Mouse (Mus musculus): Measurements from ENCODE around the gene Olfr1128. TPM values are rescaled to one million over a fixed set of nuclear protein-coding genes. Genes with fewer than 3 reads are reported as not detected.
"Not testable (repeated sequence)": the region's sequence is repeated elsewhere in the genome, so short reads cannot be mapped to it uniquely, and the experiment has no call there.

Gene Olfr1128
- total RNA-seq (2017) = not detected in 2 replicates

DNA sequence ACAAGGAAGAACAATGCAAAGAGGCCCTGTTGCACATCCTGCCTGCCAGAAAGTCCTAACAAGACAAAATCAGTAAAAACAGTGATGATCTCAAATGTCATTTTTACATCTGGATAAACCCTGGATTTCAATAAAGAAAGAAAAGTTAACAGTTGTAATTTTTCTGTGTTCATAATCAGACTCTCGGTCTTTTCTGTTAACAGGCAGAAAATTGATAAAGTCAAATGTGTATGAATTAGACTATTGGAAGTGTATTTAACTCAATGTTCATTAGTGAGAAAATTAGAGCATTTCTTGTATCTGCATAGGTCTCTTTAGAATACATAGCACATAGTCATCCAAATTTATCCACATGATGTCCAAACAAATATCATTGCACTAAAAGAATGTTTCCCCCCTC, at the start of gene Olfr1128:
Gene Olfr1128 (minus strand): TSS at position 101 of the 400 bp plus-strand sequence.
- ATAC-seq (replicated peaks; ENCODE audit: low read depth, poor library complexity, severe bottlenecking) = no peak

DNA sequence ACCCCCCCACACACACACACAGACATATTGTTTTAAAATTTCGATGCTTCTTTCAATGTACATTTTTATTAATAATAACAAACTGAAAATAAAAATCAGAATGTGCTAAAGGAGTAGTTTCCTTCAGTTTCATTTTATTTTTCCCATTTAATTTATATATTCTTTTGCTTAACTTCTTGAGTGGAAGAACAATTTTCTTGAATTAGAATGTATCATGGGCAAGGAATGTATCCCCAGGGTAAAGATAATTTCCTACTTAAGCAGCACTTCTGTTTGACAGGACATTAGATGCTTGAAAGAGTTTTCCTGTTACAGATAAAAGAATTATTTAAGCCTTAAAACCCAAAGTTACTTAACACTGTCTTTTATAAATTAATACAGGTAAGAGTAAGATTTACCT, 28.3 kb upstream of the Olfr1128 start, which contains the start of gene Olfr1129:
Gene Olfr1129 (plus strand): TSS at position 301 of the 400 bp plus-strand sequence.
- not testable (repeated sequence) for ATAC-seq (replicated peaks; ENCODE audit: low read depth, poor library complexity, severe bottlenecking)

DNA sequence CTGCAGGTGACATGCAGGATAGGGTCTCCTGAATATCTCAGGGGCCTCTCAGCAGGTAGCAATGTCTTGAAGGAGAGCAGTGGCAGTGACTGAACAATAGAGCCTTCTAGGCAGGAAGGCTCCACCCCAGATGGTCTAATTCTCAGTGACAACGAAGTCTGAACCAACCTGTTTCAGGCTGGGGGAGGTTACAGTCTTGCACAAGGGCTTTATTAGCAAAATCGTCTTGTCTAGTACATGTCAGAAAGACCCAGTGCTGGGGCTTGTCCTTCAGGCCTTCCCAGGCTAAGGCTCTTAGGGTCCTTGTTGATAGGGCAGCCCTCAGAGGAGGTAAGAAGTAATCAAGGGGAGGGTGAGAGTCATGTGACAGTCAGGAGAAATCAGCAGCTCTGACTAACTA, 10.5 kb downstream of the Olfr1128 start:
- no peak for ATAC-seq (replicated peaks; ENCODE audit: low read depth, poor library complexity, severe bottlenecking)

DNA sequence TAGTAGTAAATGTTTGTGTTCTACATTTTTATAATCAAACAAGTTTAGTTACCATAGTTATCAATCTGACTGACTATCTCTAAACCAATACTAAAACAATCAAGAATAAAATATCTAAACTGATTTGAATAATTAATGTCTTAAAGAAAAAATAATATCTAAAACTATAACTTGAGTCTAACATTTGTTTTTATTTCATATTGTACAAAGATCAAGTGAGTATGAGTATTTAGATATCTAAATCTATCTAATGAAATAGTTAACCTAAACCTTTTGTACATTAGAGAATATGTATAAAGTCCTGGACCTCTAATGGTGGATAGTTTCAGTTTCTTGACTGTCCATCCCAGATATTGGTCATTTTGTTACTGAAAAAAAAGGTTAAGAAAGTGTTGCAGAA, 13.8 kb downstream of the Olfr1128 start, which contains the start of gene Olfr153:
Gene Olfr153 (plus strand): TSS at position 301 of the 400 bp plus-strand sequence.
- ATAC-seq (replicated peaks; ENCODE audit: low read depth, poor library complexity, severe bottlenecking) = no peak

DNA sequence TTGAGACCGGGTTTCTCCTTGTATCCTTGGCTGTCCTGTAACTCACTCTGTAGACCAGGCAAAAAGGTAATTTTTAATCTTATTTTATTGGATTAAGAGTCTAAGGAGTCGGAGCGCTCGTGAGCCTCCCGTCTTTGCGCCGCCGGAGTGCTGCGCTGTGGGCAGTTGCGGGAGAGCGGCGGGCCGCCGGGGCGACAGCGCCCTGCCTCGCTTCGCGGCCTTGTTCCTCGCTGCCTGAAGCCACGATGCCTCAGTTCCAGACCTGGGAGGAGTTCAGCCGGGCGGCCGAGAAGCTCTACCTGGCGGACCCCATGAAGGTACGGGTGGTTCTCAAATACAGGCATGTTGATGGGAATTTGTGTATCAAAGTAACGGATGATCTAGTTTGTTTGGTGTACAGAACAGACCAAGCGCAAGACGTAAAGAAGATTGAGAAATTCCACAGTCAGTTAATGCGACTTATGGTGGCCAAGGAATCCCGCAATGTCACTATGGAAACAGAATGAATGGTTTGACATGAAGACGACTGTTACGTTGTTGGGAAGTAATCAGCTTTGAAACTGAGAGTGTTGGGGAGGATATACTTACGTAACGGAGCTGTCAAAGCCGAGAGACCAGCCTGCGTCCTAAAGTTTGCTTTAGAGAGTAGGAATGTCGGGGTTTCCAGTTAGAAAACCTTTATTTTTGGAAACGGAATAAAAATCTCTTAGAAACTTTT, 19.3 kb downstream of the Olfr1128 start:
- not testable (repeated sequence) for ATAC-seq (replicated peaks; ENCODE audit: low read depth, poor library complexity, severe bottlenecking)

DNA sequence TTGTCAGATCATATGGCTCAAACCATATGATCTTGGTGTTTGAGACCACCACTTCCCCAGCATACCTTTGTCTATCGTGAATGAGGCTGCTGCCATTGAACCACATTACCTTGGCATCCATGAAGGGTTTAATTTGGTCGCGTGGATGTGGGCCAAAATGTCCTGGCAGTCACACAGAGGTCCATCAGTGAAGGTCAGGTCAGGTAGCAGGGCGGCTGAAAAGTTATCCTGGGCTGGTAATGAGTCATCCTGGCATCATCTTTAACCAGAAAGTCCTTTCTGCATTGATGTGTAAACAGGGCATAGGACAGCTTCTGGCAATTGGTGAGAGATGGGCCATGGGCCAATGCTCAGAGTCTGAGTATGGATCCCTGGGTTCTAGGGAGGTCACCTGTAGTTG, 24.7 kb downstream of the Olfr1128 start:
- ATAC-seq (replicated peaks; ENCODE audit: low read depth, poor library complexity, severe bottlenecking) = no peak

DNA sequence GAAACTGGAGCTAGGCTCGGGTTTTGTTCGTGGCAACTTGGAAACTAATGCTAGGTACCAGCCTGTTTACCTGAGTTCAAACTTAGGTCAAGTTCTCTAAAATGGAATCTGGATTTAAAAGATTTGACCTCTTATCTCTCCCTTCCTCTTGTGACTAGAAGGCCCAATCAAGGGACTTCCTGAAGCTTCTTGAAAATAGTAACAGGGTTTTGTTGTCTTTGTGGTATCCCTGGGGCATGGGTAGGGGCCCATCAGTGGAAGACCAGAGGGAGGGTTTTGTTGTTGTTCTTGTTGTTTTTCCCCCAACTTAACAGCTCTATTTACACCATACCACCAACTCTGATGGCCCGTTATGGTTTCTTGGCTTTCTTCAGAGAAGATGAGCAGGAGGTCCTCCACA, 28.8 kb downstream of the Olfr1128 start:
- ATAC-seq (replicated peaks; ENCODE audit: low read depth, poor library complexity, severe bottlenecking) = no peak

DNA sequence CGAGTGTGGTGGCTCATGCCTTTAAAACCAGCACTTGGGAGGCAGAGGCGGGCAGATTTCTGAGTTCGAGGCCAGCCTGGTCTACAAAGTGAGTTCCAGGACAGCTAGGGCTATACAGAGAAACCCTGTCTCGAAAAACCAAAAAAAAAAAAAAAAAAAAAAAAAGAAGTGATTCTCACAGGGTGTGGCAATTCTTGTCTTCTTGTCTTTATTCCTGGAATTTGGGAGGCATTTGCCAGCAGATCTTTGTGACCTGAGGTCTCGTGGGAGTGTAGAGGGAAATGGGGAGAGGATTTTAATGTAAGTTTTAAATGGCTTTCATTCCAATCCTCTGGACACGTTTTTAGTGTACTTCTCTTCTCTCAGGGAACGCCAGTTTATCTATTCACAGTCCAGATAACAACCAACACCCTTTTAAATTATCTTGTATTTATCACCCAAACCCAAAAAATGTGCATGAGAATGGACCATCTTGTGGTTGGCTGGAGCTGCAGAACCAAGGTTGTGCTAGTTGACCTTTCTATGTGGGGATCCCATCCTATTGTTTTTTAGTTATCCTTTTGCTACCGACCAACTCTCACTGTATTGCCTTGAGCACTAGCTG, 29.8 kb downstream of the Olfr1128 start:
- ATAC-seq (replicated peaks; ENCODE audit: low read depth, poor library complexity, severe bottlenecking) = no peak

DNA sequence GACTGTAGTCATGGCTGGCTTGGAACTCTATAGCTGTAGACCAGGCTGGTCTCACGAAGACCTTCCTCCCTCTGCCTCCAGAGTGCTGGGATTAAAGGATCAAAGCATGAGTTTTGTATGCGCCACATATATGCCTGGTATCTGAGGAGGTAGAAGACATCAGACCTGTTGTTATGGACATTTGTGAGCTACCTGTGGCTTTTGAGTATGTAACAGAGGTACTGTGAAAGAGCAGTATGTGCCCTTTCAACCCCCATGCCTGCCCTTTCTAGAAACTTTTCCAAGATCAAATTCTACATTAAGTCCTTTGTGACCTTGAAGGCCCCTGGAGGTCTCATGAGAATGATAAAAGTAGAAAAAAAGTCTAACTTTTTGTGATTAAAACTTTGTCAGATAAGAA, 30.3 kb downstream of the Olfr1128 start:
- ATAC-seq (replicated peaks; ENCODE audit: low read depth, poor library complexity, severe bottlenecking) = no peak

DNA sequence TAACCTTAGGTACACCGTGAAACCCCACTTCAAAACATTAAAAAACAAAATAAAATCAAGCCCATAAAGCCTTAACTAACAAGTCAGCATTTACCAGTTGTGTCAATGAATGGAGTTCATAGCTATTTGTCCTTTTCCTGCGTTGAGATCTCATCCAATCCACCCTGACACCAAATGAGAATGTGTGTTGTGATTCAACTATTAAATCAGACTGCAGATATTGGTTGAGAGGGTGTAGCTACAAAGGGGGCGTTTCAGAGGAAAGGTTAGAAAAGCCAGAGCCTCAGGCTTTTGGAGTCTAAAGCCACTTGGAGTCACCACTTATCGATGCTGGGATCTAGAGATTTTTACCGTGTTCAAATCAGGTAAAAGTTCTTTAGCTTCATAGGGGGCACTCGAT, 39.1 kb downstream of the Olfr1128 start, which contains the start of gene Pramel6:
Gene Pramel6 (plus strand): TSS at position 301 of the 400 bp plus-strand sequence.
- no peak for ATAC-seq (replicated peaks; ENCODE audit: low read depth, poor library complexity, severe bottlenecking)

DNA sequence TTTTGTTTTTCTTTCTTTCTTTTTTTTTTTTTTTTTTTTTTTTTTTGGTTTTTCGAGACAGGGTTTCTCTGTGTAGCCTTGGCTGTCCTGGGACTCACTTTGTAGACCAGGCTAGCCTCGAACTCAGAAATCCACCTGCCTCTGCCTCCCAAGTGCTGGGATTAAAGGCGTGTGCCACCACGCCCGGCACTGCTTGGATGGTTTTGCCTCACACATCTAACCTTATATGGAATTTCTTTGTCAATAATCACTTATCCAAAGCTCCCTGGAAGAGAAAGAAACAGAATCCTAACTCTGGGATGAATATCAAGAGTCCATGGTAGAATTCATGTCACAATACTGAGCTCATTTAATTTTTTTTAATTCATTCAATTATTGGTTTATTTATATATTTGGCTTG, 48.3 kb downstream of the Olfr1128 start, which contains the start of gene Pramel7:
Gene Pramel7 (minus strand): TSS at position 101 of the 400 bp plus-strand sequence.
- not testable (repeated sequence) for ATAC-seq (replicated peaks; ENCODE audit: low read depth, poor library complexity, severe bottlenecking)

Other genes with a start within 250 kb of the Olfr1128 start
- gene Olfr1118, start 238.0 kb downstream of the Olfr1128 start, total RNA-seq (2017) = not detected in 2 replicates
- not detected in 2 replicates for gene Olfr1120, start 190.7 kb downstream of the Olfr1128 start, total RNA-seq (2017)
- not detected in 2 replicates for gene Olfr1121, start 175.6 kb downstream of the Olfr1128 start, total RNA-seq (2017)
- not detected in 2 replicates for gene Olfr1122, start 159.7 kb downstream of the Olfr1128 start, total RNA-seq (2017)
- not detected in 2 replicates for gene Olfr1123, start 128.9 kb downstream of the Olfr1128 start, total RNA-seq (2017)
- gene Olfr1124, start 115.3 kb downstream of the Olfr1128 start, total RNA-seq (2017) = not detected in 2 replicates
- not detected in 2 replicates for gene Olfr1126, start 91.6 kb downstream of the Olfr1128 start, total RNA-seq (2017)
- gene Pramel7, start 48.4 kb downstream of the Olfr1128 start, total RNA-seq (2017) = not detected in 2 replicates
- gene Pramel6, start 39.0 kb downstream of the Olfr1128 start, total RNA-seq (2017) = not detected in 2 replicates
- not detected in 2 replicates for gene Olfr153, start 13.7 kb downstream of the Olfr1128 start, total RNA-seq (2017)
- gene Olfr1129, start 28.4 kb upstream of the Olfr1128 start, total RNA-seq (2017) = not detected in 2 replicates
- not detected in 2 replicates for gene Olfr1130, start 60.7 kb upstream of the Olfr1128 start, total RNA-seq (2017)
- gene Olfr1131, start 81.6 kb upstream of the Olfr1128 start, total RNA-seq (2017) = not detected in 2 replicates
- gene Olfr1132, start 92.0 kb upstream of the Olfr1128 start, total RNA-seq (2017) = not detected in 2 replicates
- not detected in 2 replicates for gene Olfr1133, start 101.8 kb upstream of the Olfr1128 start, total RNA-seq (2017)
- gene Olfr1134, start 112.9 kb upstream of the Olfr1128 start, total RNA-seq (2017) = not detected in 2 replicates
- gene Olfr1135, start 128.1 kb upstream of the Olfr1128 start, total RNA-seq (2017) = not detected in 2 replicates
- gene Olfr1136, start 148.4 kb upstream of the Olfr1128 start, total RNA-seq (2017) = not detected in 2 replicates
- not detected in 2 replicates for gene Olfr1137, start 167.6 kb upstream of the Olfr1128 start, total RNA-seq (2017)
- not detected in 2 replicates for gene Olfr1138, start 194.4 kb upstream of the Olfr1128 start, total RNA-seq (2017)
- gene Olfr1140, start 198.2 kb upstream of the Olfr1128 start, total RNA-seq (2017) = not detected in 2 replicates
- gene Olfr1141, start 208.4 kb upstream of the Olfr1128 start, total RNA-seq (2017) = not detected in 2 replicates
- gene Olfr152, start 233.9 kb upstream of the Olfr1128 start, total RNA-seq (2017) = not detected in 2 replicates